Mouse (Mus musculus) neural tube, embryonic 11.5 days (tissue): Measurements from ENCODE around the gene Kmt2d. TPM values are rescaled to one million over a fixed set of nuclear protein-coding genes. Genes with fewer than 3 reads are reported as not detected.

Source experiments
- ATAC-seq: fragments of 200-750 bp; cut with Nextera tagmentation; 2 replicates; pipeline ENCODE4 v1.8.0; 2017; ENCODE audit warnings: moderate number of reproducible peaks, mild to moderate bottlenecking, moderate TSS enrichment, moderate library complexity; ENCODE audit not compliant: insufficient read depth, low FRiP score, low TSS enrichment
- DNase-seq: peaks from one replicate; pipeline ENCODE4 v3.0.0-alpha.2; 2015; ENCODE audit warnings: low spot score
- H3K27ac ChIP-seq: fragments of 300-500 bp; sonication (generic); 2 replicates; pipeline ENCODE4 v1.5.1; 2014; ENCODE audit warnings: low read depth, mild to moderate bottlenecking, low read length
- H3K27me3 ChIP-seq: fragments of 300-500 bp; sonication (generic); 2 replicates; pipeline ENCODE4 v1.6.1; 2014; ENCODE audit warnings: mild to moderate bottlenecking, low read length, mixed read lengths; ENCODE audit not compliant: control insufficient read depth, insufficient read depth
- H3K36me3 ChIP-seq: fragments of 300-500 bp; sonication (generic); 2 replicates; pipeline ENCODE4 v1.6.1; 2014; ENCODE audit warnings: mild to moderate bottlenecking, low read length, moderate library complexity, mixed read lengths; ENCODE audit not compliant: control insufficient read depth, insufficient read depth
- H3K4me1 ChIP-seq: fragments of 300-500 bp; sonication (generic); 2 replicates; pipeline ENCODE4 v1.6.1; 2014; ENCODE audit warnings: low read length, mixed read lengths; ENCODE audit not compliant: control insufficient read depth, insufficient read depth
- H3K4me2 ChIP-seq: fragments of 300-500 bp; sonication (generic); 2 replicates; pipeline ENCODE4 v1.6.1; 2014; ENCODE audit warnings: low read depth, mild to moderate bottlenecking, moderate library complexity
- H3K4me3 ChIP-seq: fragments of 300-500 bp; sonication (generic); 2 replicates; pipeline ENCODE4 v1.5.1; 2014; ENCODE audit warnings: low read depth, low read length
- H3K9ac ChIP-seq: fragments of 300-500 bp; sonication (generic); 2 replicates; pipeline ENCODE4 v1.6.1; 2014; ENCODE audit warnings: mild to moderate bottlenecking, low read length
- H3K9me3 ChIP-seq: fragments of 300-500 bp; sonication (generic); 2 replicates; pipeline ENCODE4 v1.6.1; 2016; ENCODE audit warnings: low read length; ENCODE audit not compliant: control insufficient read depth
- WGBS: fragments of 180-500 bp; shearing (Covaris S2); extraction: QIAGEN DNeasy Blood & Tissue Kit; methylation state at CpG from one replicate; pipeline ENCODE4 v1.1.7; 2014; 5-methylcytosine and 5-hydroxymethylcytosine counted together
- polyA plus RNA-seq: library from polyadenylated mRNA; unstranded; fragments of >200 nt; fragmentation: Nextera tagmentation; extraction: Ambion mirVana; gene quantifications from 2 replicates; pipeline ENCODE4 v1.2.1, GENCODE M21; 2014

The Kmt2d gene
- polyA plus RNA-seq, 1 experiment from 2014 or later = 14.7 TPM

DNA sequence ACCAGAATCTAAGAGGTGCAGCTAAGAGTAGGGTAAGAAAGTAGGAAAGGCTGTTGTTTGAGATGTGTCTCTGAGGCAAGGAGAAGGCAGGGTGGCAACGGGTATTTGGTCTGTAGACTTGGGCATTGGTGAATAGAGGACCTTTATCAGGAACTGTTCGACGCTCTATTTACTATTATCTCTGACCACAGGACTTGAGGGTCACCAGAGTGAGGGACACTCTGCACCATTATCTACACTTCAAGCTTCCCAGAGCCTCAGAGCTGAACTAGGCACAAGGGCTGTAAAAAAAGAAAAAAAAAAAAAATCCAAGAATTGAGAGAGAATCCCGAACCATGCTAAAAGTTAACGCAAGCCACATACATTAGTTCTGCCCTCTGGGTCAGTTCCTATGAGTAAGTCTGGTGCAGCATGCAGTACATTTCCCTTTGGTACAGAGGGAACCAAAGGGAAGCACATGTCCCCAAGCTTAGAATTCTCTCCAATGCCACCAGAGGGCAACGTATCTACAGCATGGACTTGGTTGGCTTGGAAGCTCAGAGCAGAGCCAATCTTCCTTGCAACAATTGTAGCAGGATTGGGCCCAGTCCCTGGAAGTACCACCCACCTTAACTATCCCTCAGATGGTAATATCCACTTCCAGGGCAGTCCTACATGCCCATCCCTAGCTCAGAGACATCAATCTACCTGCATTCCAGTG, 21.1 kb upstream of the Kmt2d start:
- Histone ChIP-seq H3K27ac (no peak overlapping the region), H3K4me2 (no peak overlapping the region), H3K36me3 (no peaks in the 10 kb centered on the region), H3K4me1 (peaks cover 19% of the 10 kb centered on the region), H3K27me3 (peaks cover 56% of the 10 kb centered on the region), H3K9me3 (no peaks in the 10 kb centered on the region), H3K4me3 (no peak overlapping the region), H3K9ac (no peak overlapping the region)
- 46% methylated on average over 6 of the region's 6 CpGs for WGBS
- ATAC-seq (peak; percentile 53; the same call in 1 of the 2 replicates), DNase-seq (peak; percentile 66)

- Histone ChIP-seq H3K36me3 (no peaks in the 10 kb centered on the region), H3K4me1 (peaks cover 19% of the 10 kb centered on the region), H3K9ac (no peak overlapping the region), H3K4me2 (peak overlapping the region; percentile 3; the same call in 1 of the 2 replicates), H3K27me3 (peaks cover 48% of the 10 kb centered on the region), H3K27ac (no peak overlapping the region), H3K9me3 (no peaks in the 10 kb centered on the region), H3K4me3 (no peak overlapping the region)
- ATAC-seq (no peak), DNase-seq (no peak)
- 6% methylated on average over 19 of the region's 19 CpGs for WGBS
Observed at GRCm38 (mm10) chr15:98891198-98891742, 20.3 kb upstream of the Kmt2d start.

DNA sequence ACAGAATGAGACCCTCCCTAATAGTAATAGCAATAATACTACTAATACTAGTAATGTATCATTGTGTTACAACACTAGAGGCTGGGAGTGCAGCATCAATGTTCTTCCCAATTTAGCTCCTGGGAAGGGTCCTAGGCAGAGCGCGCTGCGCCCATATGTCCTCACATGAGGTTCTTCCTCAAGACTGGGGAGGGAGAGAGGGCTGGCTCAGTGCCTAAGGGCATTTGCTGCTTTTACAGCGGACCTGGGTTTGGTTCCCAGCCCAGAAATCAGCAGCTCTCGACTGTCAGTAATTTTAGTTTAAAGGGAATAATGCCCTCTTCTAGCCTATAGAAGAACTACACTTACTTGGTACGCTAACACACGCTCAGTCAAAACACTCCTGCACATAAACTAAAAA, 16.5 kb upstream of the Kmt2d start:
- Histone ChIP-seq H3K4me1 (no peaks in the 10 kb centered on the region), H3K9ac (no peak overlapping the region), H3K27me3 (peaks cover 10% of the 10 kb centered on the region), H3K9me3 (no peaks in the 10 kb centered on the region), H3K36me3 (no peaks in the 10 kb centered on the region), H3K27ac (no peak overlapping the region), H3K4me3 (no peak overlapping the region), H3K4me2 (no peak overlapping the region)
- DNase-seq (no peak), ATAC-seq (no peak)
- 84% methylated on average over 7 of the region's 7 CpGs for WGBS

DNA sequence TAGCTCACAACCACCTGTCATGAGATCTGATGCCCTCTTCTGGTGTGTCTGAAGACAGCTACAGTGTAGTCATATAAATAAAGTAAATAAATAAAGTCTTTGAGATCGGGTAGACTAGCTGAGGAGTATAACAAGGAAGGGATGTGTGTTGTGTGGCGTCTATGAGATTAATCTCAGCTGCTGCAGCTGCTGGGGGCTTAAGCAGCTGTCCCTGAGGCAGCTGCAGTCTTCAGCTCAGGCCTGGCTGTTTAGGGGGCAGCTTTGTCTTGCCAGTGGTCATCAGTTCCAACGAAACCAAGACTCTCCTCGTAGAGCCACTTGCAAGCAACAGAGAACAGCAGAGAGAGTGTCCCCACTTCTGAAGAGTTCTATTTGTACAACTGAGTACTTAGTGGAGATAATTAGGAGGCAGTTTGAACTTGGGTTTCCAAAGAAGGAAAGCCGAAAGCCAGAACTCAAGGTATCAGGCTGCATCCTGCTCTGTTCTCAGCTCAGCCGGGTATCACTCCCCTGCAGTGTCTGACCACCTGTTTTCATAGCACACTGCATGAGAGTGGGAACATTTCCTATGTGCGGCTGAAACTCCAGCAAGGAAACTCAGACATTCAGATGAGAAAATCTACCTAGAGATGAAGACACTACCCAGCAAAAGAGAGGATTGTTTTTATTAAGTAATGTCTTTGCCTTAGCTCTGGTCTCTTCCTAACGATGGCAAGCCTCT, 15.8 kb upstream of the Kmt2d start:
- 67% methylated on average over 8 of the region's 8 CpGs for WGBS
- no peak overlapping the region for H3K4me3 ChIP-seq

GRCm38 (mm10) chr15:98884106-98884505, 13.1 kb upstream of the Kmt2d start:
- no peak overlapping the region for H3K4me3 ChIP-seq
- 85% methylated on average over 1 of the region's 1 CpGs for WGBS

More for the DNA sequence above, 15.8 kb upstream of the Kmt2d start:
- H3K4me1 ChIP-seq = no peaks in the 10 kb centered on the region
- H3K27ac ChIP-seq = no peak overlapping the region
- no peak for ATAC-seq
- no peaks in the 10 kb centered on the region for H3K9me3 ChIP-seq
- DNase-seq = no peak
- H3K4me2 ChIP-seq = no peak overlapping the region
- peaks cover 7% of the 10 kb centered on the region; the same call in 1 of the 2 replicates for H3K27me3 ChIP-seq
- H3K36me3 ChIP-seq = no peaks in the 10 kb centered on the region
- no peak overlapping the region for H3K9ac ChIP-seq

DNA sequence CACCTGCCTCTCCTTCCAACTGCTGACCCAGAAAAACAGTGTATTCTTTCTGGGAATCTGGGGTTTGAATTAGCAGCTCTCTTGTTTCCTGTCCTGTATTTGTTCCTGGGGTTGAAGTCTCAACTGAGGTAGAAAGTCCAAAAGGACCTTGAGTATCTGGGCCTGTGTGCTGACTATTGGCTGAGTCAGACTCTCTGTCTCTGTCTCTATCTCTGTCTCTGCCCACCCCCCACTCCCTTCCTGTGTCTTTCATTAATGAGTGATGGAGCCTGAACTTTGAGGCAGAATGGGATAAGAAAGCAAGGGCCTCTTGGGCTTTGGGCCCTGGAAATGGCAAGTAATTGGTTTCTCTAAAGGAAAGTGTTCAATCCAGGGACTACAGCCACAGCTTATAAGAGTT, 12.7 kb upstream of the Kmt2d start:
- Histone ChIP-seq H3K4me3 (no peak overlapping the region), H3K36me3 (no peaks in the 10 kb centered on the region; the same call in 1 of the 2 replicates), H3K9ac (no peak overlapping the region), H3K4me1 (peaks cover 6% of the 10 kb centered on the region; the same call in 1 of the 2 replicates), H3K27me3 (no peaks in the 10 kb centered on the region), H3K27ac (no peak overlapping the region), H3K9me3 (no peaks in the 10 kb centered on the region), H3K4me2 (no peak overlapping the region)
- ATAC-seq (no peak), DNase-seq (no peak)

More at GRCm38 (mm10) chr15:98884106-98884505, 13.1 kb upstream of the Kmt2d start:
- no peak for ATAC-seq
- Histone ChIP-seq H3K27ac (no peak overlapping the region), H3K36me3 (no peaks in the 10 kb centered on the region), H3K9ac (no peak overlapping the region), H3K4me2 (no peak overlapping the region), H3K27me3 (no peaks in the 10 kb centered on the region), H3K4me1 (peaks cover 6% of the 10 kb centered on the region; the same call in 1 of the 2 replicates), H3K9me3 (no peaks in the 10 kb centered on the region)
- DNase-seq = no peak

GRCm38 (mm10) chr15:98881656-98882008, 10.6 kb upstream of the Kmt2d start:
- H3K4me3 ChIP-seq = peak overlapping the region; percentile 6; the same call in 1 of the 2 replicates
- H3K4me2 ChIP-seq = peak overlapping the region; percentile 87
- ATAC-seq = peak; percentile 36
- 14% methylated on average over 5 of the region's 5 CpGs for WGBS
- peaks cover 6% of the 10 kb centered on the region; the same call in 1 of the 2 replicates for H3K4me1 ChIP-seq
- no peaks in the 10 kb centered on the region for H3K27me3 ChIP-seq
- H3K36me3 ChIP-seq = no peaks in the 10 kb centered on the region; the same call in 1 of the 2 replicates
- DNase-seq = no peak
- H3K9ac ChIP-seq = peak overlapping the region; percentile 24; the same call in 1 of the 2 replicates
- H3K9me3 ChIP-seq = no peaks in the 10 kb centered on the region
- no peak overlapping the region for H3K27ac ChIP-seq

DNA sequence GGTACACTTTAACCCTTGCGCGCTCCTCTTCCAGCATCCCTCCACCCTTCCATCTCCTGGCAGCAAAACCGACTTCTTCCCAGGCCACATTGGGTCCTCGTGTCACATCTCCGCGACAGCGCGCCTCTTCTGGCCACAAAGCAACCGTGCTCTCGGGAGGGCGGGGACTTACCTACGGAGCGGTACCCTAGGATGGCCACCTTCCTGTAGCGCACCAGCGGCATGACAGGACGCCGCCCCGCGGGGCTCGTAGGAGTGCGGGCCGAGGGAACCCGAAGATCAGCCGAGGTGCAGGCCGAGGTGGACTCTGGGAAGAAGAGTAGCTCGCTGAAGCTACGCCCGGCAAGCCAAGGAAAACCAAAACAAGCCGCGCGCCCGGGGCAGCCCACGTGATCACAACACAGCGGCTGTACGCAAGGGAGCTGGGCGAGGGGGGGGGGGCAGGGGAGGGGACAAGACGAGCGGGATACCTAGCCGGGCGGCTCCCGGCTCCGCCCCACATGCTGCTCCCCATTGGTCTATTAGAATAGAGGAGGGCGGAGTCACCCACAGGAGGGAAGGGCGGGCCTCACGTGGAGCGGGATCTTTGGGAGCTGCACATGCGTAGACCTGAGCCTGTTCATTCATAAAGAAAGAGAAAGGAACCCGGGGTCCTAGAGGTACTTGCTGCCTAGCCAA, 10.1 kb upstream of the Kmt2d start:
- H3K4me1 ChIP-seq = peaks cover 6% of the 10 kb centered on the region; the same call in 1 of the 2 replicates
- H3K4me3 ChIP-seq = peak overlapping the region; percentile 67
- no peaks in the 10 kb centered on the region for H3K27me3 ChIP-seq
- under 1% methylated on average over 46 of the region's 48 CpGs for WGBS
- no peaks in the 10 kb centered on the region; the same call in 1 of the 2 replicates for H3K36me3 ChIP-seq
- H3K27ac ChIP-seq = peak overlapping the region; percentile 78
- H3K4me2 ChIP-seq = peak overlapping the region; percentile 87
- peak overlapping the region; percentile 68 for H3K9ac ChIP-seq
- no peaks in the 10 kb centered on the region for H3K9me3 ChIP-seq
- DNase-seq = peak; percentile 97
- ATAC-seq = peak; percentile 96
